In genomic region chr10:128440407-128440806, GRCm38 (mm10) we compare ENCODE assay signal across 7 mouse cellular contexts. TPM values are rescaled to one million over a fixed set of nuclear protein-coding genes. Genes with fewer than 3 reads are reported as not detected.
DNase-seq lines count a peak whose midpoint lies in the region.

No protein-coding gene starts in this region.

- intact Hi-C loops in left cerebral cortex, postnatal 4 days (cut with DNase I) = no loop called here

- peak; percentile 32 for DNase-seq in kidney, adult 18-20 months
- no peak for DNase-seq in kidney, adult 11 months
- peak; percentile 37 for DNase-seq in Muller cell, postnatal 12 days (ENCODE audit: inconsistent ontology term)
- peak; percentile 35 for DNase-seq in embryo, embryonic 11 days
- peak; percentile 53 for DNase-seq in retina, embryonic 14.5 days (ENCODE audit: low spot score)
- no peak for DNase-seq in gastrocnemius, postnatal 4 days (ENCODE audit: low spot score in 2 of 2)
- DNase-seq in left cerebral cortex, postnatal 4 days = no peak

RNA-seq across cellular contexts. Expression of gene Smarcc2, which starts 18.6 kb away (rescaled TPM):
- total RNA-seq in gastrocnemius, postnatal 4 days (2021) = 10 to 100 TPM; 90.8 to 91.2 TPM
- 100 to 1,000 TPM; 295 to 311 TPM for total RNA-seq in left cerebral cortex, postnatal 4 days (2021)

RNA-seq across cellular contexts. Expression of gene Rnf41, which starts 28.9 kb away (rescaled TPM):
- total RNA-seq in gastrocnemius, postnatal 4 days (2021) = 10 to 100 TPM; 21.9 to 24.0 TPM
- total RNA-seq in left cerebral cortex, postnatal 4 days (2021) = 10 to 100 TPM; 92.0 to 94.7 TPM

RNA-seq across cellular contexts. Expression of gene Nabp2, which starts 29.1 kb away (rescaled TPM):
- 10 to 100 TPM; 48.0 to 50.7 TPM for total RNA-seq in gastrocnemius, postnatal 4 days (2021)
- 10 to 100 TPM; 95.1 to 99.1 TPM for total RNA-seq in left cerebral cortex, postnatal 4 days (2021)

RNA-seq across cellular contexts. Expression of gene Slc39a5, which starts 39.4 kb away (rescaled TPM):
- total RNA-seq in gastrocnemius, postnatal 4 days (2021) = under 1 TPM in 1 of 2 experiments, not detected in 1; 0.23 TPM
- under 1 TPM; 0.40 to 0.42 TPM for total RNA-seq in left cerebral cortex, postnatal 4 days (2021)

RNA-seq across cellular contexts. Expression of gene Myl6, which starts 53.5 kb away (rescaled TPM):
- 100 to 1,000 TPM; 485 to 542 TPM for total RNA-seq in gastrocnemius, postnatal 4 days (2021)
- 100 to 1,000 TPM; 499 to 509 TPM for total RNA-seq in left cerebral cortex, postnatal 4 days (2021)

Comparison
In these comparisons a context has a peak if more than half of its experiments do, and no peak if none do; other contexts are left out.
1. DNase-seq: peak in kidney, adult 18-20 months (single experiment), Muller cell, postnatal 12 days (single experiment), embryo, embryonic 11 days (single experiment) and retina, embryonic 14.5 days (single experiment); none in kidney, adult 11 months (single experiment), gastrocnemius, postnatal 4 days (0 of 2) and left cerebral cortex, postnatal 4 days (single experiment).